Mouse (Mus musculus) stomach, postnatal 0 days (tissue): Measurements from ENCODE around the gene Bcam.

Source experiments
- CTCF ChIP-seq: IDR thresholded peaks from 2 replicates; pipeline ENCODE4 v1.5.1; 2016; ENCODE audit warnings: antibody characterized with exemption, low read depth, mild to moderate bottlenecking, moderate library complexity
- EP300 ChIP-seq: optimal IDR thresholded peaks from 2 replicates; pipeline ENCODE3; 2016; ENCODE audit warnings: antibody characterized with exemption

DNA sequence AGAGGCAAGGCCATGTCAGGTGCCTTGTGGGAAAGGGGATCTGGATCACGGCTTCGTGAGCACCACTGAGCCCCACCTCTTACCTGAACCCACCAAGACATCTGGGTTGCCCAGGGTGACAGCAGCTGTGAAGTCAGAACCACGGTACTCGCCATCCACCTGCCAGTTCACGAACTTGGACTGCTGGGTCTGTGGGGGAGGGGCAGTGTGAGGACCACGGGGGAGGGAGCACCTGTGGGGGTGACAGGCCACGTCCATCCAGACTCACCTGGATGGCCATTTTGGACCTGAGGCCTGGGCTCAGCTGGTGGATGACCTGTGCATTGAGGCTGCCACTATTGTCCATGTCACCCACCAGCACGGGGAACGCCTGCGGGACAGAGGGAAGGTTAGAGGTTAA, 60.2 kb downstream of the Bcam start:
- no peak for TF ChIP-seq CTCF
- TF ChIP-seq EP300, result no peak
